Mouse (Mus musculus): ENCODE measurements around the gene Ctnnbl1. TPM values are rescaled to one million over a fixed set of nuclear protein-coding genes. Genes with fewer than 3 reads are reported as not detected.

Gene Ctnnbl1
- 46.3 and 51.8 TPM in 2 replicates for polyA plus RNA-seq (2015; fragmentation: Nextera tagmentation; extraction: Ambion mirVana)

DNA sequence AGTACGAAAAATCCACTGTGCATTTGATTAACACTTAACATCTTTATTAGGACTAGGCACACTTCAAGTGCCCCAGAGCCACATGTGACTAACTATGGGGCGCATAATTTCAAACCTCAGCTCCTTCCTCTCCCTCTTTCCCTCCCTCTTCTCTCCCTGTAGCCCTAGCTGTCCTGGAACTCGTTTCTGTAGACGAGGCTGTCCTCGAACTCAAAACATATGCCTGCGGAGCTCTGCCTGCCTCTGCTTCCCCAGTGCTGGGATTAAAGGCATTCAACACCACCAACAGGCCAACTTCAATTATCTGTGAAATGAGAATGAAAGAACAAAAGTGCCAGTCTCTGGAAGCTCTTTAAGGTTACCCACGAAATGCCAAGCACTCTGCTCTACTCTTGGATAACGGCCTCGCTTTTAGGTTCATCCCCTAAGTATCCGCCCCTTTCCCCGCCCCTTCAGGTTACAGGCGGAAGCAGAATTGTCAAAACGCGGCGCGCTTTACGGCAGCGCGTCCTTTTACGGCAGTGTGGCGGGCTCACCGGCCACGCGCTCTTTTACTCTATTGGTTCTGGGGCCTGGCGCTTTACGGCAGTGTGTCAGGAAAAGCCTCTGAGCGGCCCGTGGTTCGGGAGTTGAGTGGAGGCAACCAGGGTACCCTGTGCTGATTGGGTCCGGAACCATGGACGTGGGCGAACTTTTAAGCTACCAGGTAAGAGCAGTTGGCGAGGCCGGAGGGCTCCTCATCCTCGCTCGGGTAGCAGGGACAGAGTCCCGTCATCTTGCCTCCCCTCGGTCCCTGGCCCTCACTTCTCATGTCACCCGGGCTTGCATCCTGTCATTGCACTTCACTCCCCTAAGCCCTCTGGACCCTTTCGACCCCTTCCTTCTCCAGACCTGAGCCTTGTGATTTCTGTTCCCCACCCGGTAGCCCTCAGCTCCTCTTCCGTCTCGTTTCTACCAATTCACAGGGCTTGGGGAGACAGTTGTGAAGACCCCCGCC lies at the start of gene Ctnnbl1:
Ctnnbl1 (plus strand) TSS at position 548 of the 997 bp plus-strand sequence.
- WGBS, result 12% methylated on average over 44 of the region's 44 CpGs
- no peaks in the 10 kb centered on the region; the same call in 1 of the 2 replicates for H3K4me1 ChIP-seq (replicated peaks; ENCODE audit: insufficient read depth, low read length)
- ATAC-seq (replicated peaks; ENCODE audit: low FRiP score, low read depth) (peak; percentile 90), DNase-seq (ENCODE audit: low spot score) (peak; percentile 98)
- no peaks in the 10 kb centered on the region for H3K27me3 ChIP-seq (ENCODE audit: insufficient read depth, low read length)
- peak within 1 kb of the TSS; percentile 87 for H3K4me2 ChIP-seq (ENCODE audit: low read length)
- no peaks in the 10 kb centered on the region for H3K36me3 ChIP-seq (ENCODE audit: insufficient read depth, low read length)
- no peak within 1 kb of the TSS for H3K27ac ChIP-seq
- peak within 1 kb of the TSS; percentile 80 for H3K9ac ChIP-seq (ENCODE audit: low read depth, low read length)
- H3K9me3 ChIP-seq (replicated peaks; ENCODE audit: low read length), result no peaks in the 10 kb centered on the region
- H3K4me3 ChIP-seq (replicated peaks; ENCODE audit: low read depth, low read length), result peak within 1 kb of the TSS; percentile 74
- no peak; the same call in 1 of the 2 replicates for TF ChIP-seq CTCF (IDR thresholded peaks at IDR 0.05; ENCODE audit: low read depth)

DNA sequence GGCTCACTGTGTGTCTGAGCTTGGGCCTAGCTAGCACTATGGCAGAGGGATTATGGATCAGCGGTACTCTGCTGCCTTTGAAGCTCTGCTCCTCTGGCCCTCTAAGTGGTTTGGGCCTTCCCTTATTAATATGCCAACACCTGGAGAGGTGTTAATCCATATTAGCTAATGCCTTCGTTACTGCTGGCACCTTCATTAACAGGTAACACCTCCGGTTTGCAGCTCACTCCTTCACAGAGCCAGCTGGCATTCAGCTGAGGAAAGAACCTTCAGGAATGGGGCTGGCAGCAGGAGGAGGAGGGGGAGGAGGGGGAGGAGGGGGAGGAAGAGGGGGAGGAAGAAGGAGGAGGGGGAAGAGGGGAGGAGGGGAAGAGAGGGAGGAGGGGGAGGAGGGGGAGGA lies 49.7 kb upstream of the Ctnnbl1 start:
- no peak for DNase-seq (ENCODE audit: low spot score)
- H3K36me3 ChIP-seq (ENCODE audit: insufficient read depth, low read length), result no peaks in the 10 kb centered on the region
- TF ChIP-seq CTCF (IDR thresholded peaks at IDR 0.05; ENCODE audit: low read depth), result no peak
- no peak overlapping the region for H3K9ac ChIP-seq (ENCODE audit: low read depth, low read length)
- H3K27ac ChIP-seq, result no peak overlapping the region
- H3K27me3 ChIP-seq (ENCODE audit: insufficient read depth, low read length), result no peaks in the 10 kb centered on the region
- WGBS, result 63% methylated on average over 3 of the region's 3 CpGs
- H3K4me3 ChIP-seq (replicated peaks; ENCODE audit: low read depth, low read length), result no peak overlapping the region
- no peaks in the 10 kb centered on the region for H3K9me3 ChIP-seq (replicated peaks; ENCODE audit: low read length)
- no peak for ATAC-seq (replicated peaks; ENCODE audit: low FRiP score, low read depth)
- peaks cover 9% of the 10 kb centered on the region; the same call in 1 of the 2 replicates for H3K4me1 ChIP-seq (replicated peaks; ENCODE audit: insufficient read depth, low read length)
- H3K4me2 ChIP-seq (ENCODE audit: low read length), result no peak overlapping the region

DNA sequence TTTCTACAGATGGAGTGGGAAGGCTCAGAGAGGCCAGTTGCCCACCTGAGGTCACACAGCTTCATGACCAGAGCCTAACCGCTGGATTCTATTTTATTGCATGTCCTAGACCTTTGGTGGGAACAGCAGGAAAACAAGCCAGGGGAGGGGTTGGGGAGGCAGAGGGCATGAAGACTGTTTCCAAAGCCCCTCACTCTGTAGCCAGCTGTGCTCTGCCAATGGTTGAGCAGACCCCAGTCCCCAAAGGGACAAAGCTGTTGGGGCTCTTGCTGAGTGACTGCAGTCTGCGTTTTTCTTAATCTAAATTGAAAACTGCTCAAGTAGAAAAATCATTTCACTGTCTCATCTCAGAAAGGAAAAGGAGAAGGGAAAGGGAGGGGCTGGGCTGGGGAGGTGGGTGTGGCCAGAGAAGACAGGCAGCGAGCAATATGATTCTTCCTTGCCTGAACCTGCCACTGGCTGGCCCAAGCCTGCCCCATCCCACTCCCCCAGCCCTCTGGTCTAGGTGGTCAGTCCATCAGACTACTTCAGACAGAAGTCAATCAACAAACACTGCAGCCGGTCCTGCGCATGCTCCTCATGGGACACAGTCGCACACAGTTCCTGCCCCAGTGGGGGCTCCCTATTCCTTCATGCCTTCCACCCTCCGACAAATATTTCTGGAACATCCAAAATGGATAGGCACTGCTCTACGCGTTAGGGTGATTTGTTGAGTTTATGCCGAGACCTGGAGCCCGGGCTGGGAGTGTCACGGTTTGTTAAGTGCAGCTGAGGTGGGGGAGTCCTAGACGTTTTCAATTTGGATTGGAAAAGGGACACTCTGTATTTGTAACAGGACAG lies 45.7 kb upstream of the Ctnnbl1 start:
- WGBS, result 25% methylated on average over 13 of the region's 13 CpGs
- Histone ChIP-seq H3K27me3 (ENCODE audit: insufficient read depth, low read length) (no peaks in the 10 kb centered on the region), H3K4me3 (replicated peaks; ENCODE audit: low read depth, low read length) (no peak overlapping the region), H3K4me2 (ENCODE audit: low read length) (no peak overlapping the region), H3K9ac (ENCODE audit: low read depth, low read length) (no peak overlapping the region), H3K27ac (0 out of 2 replicates have a peak overlapping the region, but pooled peaks have one; percentile 20), H3K4me1 (replicated peaks; ENCODE audit: insufficient read depth, low read length) (peaks cover 22% of the 10 kb centered on the region), H3K36me3 (ENCODE audit: insufficient read depth, low read length) (no peaks in the 10 kb centered on the region), H3K9me3 (replicated peaks; ENCODE audit: low read length) (no peaks in the 10 kb centered on the region)
- ATAC-seq (replicated peaks; ENCODE audit: low FRiP score, low read depth) (0 out of 2 replicates have a peak, but pooled peaks have one; percentile 5), DNase-seq (ENCODE audit: low spot score) (peak; percentile 51)
- no peak for TF ChIP-seq CTCF (IDR thresholded peaks at IDR 0.05; ENCODE audit: low read depth)

DNA sequence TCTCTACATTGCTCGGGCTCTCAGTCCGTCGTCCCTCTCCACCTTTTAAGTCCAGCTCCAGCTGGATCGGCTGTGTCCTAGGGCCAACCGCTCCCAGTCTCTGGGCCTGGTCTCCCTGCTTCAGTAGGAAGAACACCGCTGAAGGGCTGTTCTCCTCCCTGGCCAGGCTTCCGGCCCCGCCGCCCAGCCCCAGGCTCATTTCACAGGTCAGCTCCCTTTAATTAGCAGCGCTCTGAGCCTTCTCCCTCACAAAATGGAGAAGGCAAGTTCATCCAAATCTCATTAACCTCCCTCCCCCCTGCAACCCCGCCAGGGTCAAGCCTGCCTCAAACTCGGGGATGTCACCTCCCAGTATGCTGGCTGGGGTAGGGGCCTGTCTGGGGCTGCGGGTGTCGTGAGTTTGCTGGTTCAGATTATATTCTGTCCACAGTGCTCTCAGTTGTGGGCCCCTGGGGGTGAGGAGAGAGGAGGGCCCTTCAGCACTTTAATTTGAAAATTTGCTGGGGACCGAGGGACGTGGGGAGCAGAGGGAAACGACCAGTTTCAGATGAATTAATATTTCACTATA lies 44.8 kb upstream of the Ctnnbl1 start:
- 17% methylated on average over 17 of the region's 17 CpGs for WGBS
- H3K9me3 ChIP-seq (replicated peaks; ENCODE audit: low read length), result no peaks in the 10 kb centered on the region
- H3K9ac ChIP-seq (ENCODE audit: low read depth, low read length), result no peak overlapping the region
- DNase-seq (ENCODE audit: low spot score), result peak; percentile 49
- no peaks in the 10 kb centered on the region for H3K36me3 ChIP-seq (ENCODE audit: insufficient read depth, low read length)
- H3K27me3 ChIP-seq (ENCODE audit: insufficient read depth, low read length), result no peaks in the 10 kb centered on the region
- no peak overlapping the region for H3K4me3 ChIP-seq (replicated peaks; ENCODE audit: low read depth, low read length)
- peak; percentile 36; the same call in 1 of the 2 replicates for ATAC-seq (replicated peaks; ENCODE audit: low FRiP score, low read depth)
- H3K4me1 ChIP-seq (replicated peaks; ENCODE audit: insufficient read depth, low read length), result peaks cover 27% of the 10 kb centered on the region
- no peak for TF ChIP-seq CTCF (IDR thresholded peaks at IDR 0.05; ENCODE audit: low read depth)
- peak overlapping the region; percentile 20; the same call in 1 of the 2 replicates for H3K27ac ChIP-seq
- no peak overlapping the region for H3K4me2 ChIP-seq (ENCODE audit: low read length)

DNA sequence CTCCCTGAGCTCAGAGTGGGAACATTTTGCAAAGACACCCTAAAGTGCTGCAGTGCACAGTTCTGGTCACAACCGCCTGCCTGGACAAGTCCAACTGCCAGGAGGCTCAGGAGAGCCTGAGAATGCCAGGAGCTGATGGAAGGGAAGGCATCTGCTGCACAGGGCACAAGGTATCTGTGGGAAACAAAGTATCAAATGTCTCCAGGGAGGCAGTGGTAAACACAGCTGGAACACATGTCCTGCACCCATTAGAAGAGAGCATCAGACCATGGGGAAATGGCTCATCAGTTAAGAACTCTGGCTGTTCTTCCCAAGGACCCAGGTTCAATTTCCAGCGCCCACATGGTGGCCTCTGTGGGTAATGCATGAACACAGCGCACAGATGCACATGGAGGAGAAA lies 43.6 kb upstream of the Ctnnbl1 start:
- no peak overlapping the region for H3K9ac ChIP-seq (ENCODE audit: low read depth, low read length)
- ATAC-seq (replicated peaks; ENCODE audit: low FRiP score, low read depth) (no peak), DNase-seq (ENCODE audit: low spot score) (peak; percentile 61)
- peaks cover 27% of the 10 kb centered on the region for H3K4me1 ChIP-seq (replicated peaks; ENCODE audit: insufficient read depth, low read length)
- H3K4me3 ChIP-seq (replicated peaks; ENCODE audit: low read depth, low read length), result no peak overlapping the region
- peak; percentile 7; the same call in 1 of the 2 replicates for TF ChIP-seq CTCF (IDR thresholded peaks at IDR 0.05; ENCODE audit: low read depth)
- no peaks in the 10 kb centered on the region for H3K27me3 ChIP-seq (ENCODE audit: insufficient read depth, low read length)
- H3K27ac ChIP-seq, result no peak overlapping the region
- H3K36me3 ChIP-seq (ENCODE audit: insufficient read depth, low read length), result no peaks in the 10 kb centered on the region
- no peaks in the 10 kb centered on the region for H3K9me3 ChIP-seq (replicated peaks; ENCODE audit: low read length)
- 60% methylated on average over 3 of the region's 3 CpGs for WGBS
- no peak overlapping the region for H3K4me2 ChIP-seq (ENCODE audit: low read length)

All from kidney, postnatal 0 days (tissue).